Mouse (Mus musculus) heart, postnatal 0 days (tissue): ENCODE results near the gene Kcnk4.
A peak's percentile ranks its signal among the peaks of the same experiment; 100 is the strongest.

ENCODE experiments used
- CTCF ChIP-seq: IDR thresholded peaks from 2 replicates; pipeline ENCODE4 v1.5.1; 2016; ENCODE audit warnings: antibody characterized with exemption, control low read depth, low read depth
- EP300 ChIP-seq: IDR thresholded peaks from 2 replicates; pipeline ENCODE4 v1.6.1; 2016; ENCODE audit warnings: antibody characterized with exemption, low read depth

DNA sequence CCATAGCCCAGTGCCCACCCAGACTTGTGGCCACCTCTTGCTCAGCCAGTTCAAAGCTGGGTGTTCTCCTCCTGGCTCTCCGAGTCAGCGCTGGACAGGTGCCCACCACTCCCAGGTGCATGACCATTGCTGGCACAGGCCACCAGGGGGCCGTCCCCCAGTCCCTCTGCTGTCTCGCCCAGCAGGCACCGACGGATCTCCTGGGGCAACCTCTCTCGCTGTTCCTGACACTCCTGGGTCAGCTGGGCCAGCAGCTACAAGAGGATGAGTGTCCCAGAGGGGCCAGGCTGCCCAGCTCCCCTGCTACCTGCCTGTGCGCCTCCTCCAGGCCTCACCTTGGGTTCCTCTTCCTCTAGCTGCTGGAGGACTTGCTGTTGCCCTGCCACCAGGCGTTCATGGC lies 19.7 kb upstream of the Kcnk4 start:
- TF ChIP-seq CTCF (peak; percentile 45), EP300 (no peak)
